ENCODE assay signal across 9 mouse cellular contexts in the genomic region with DNA sequence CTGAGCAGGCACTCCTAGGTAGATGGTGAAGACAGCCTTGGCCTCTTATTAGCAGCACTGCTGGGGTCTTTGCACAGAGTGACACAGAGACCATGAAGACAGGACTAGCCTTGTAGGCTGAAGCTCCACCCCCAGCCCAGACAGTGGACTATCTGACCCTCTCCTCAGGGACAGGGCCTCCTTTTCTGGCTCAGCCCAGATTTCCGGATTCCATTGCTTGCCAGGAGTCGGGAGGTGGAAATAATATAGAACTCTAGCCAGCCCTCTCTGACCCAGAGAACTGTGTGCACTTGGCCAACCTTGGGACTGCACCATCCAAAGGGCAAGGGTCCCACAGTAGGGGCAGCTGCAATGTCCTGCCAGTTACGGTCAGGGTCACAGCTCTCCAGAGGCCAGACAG. TPM values are rescaled to one million over a fixed set of nuclear protein-coding genes. Genes with fewer than 3 reads are reported as not detected.
DNase-seq lines count a peak whose midpoint lies in the region; ATAC-seq and TF ChIP-seq lines count a peak whose summit lies in the region.
"Had no signal": no experiment of that assay in that cellular context is flagged by ENCODE, and none has a peak within 500 bp of the region (broad histone marks: within the 10 kb centered on the region; RNA-seq: fewer than 3 reads in every experiment).

No protein-coding gene starts in this region.

- no peak overlapping the region for H3K4me3 ChIP-seq in left cerebral cortex, adult 2 months

- intact Hi-C loops in left cerebral cortex, adult 2 months (cut with DNase I) = no loop called here

- TF ChIP-seq CTCF in left cerebral cortex, adult 2 months (IDR thresholded peaks at IDR 0.05) = no peak

- no peak for DNase-seq in left cerebral cortex, adult 2 months (ENCODE audit: extremely low spot score in 1 of 2, low spot score in 2 of 2)
- DNase-seq in left cerebral cortex, adult 11 months (ENCODE audit: low spot score) = no peak
- peak; percentile 62 for DNase-seq in gastrocnemius, postnatal 25 days
- DNase-seq in kidney, adult 9 months = peak; percentile 88
- DNase-seq in lung, postnatal 4 days = peak; percentile 67 to 83
- no peak for DNase-seq in right cerebral cortex, adult 2 months (ENCODE audit: low spot score in 2 of 2)
- no peak for DNase-seq in left cerebral cortex, adult 18-20 months (ENCODE audit: low spot score in 2 of 2)

- no peak for ATAC-seq in activated CD4-positive, CD25-positive, alpha-beta regulatory T cell, adult 4 months

- peak overlapping the region; percentile 71 for H3K27ac ChIP-seq in left cerebral cortex, adult 2 months

RNA-seq across cellular contexts. Expression of gene Cd81, which starts 10.4 kb away (rescaled TPM):
- total RNA-seq in left cerebral cortex, adult 2 months (2021) = 100 to 1,000 TPM; 380 to 388 TPM
- total RNA-seq in gastrocnemius, postnatal 25 days (2021) = 100 to 1,000 TPM; 118 to 130 TPM
- polyA plus RNA-seq in activated CD4-positive, CD25-positive, alpha-beta regulatory T cell, adult 4 months (2017; shearing (Covaris generic)) = 100 to 1,000 TPM; 155 to 235 TPM
- 100 to 1,000 TPM; 388 to 392 TPM for total RNA-seq in left cerebral cortex, adult 18-20 months (2021)

RNA-seq across cellular contexts. Expression of gene Tssc4, which starts 27.0 kb away (rescaled TPM):
- total RNA-seq in left cerebral cortex, adult 2 months (2021) = 10 to 100 TPM; 38.0 to 41.5 TPM
- total RNA-seq in gastrocnemius, postnatal 25 days (2021) = 1 to 10 TPM; 7.4 to 8.6 TPM
- polyA plus RNA-seq in activated CD4-positive, CD25-positive, alpha-beta regulatory T cell, adult 4 months (2017; shearing (Covaris generic)) = 10 to 100 TPM; 22.8 to 50.7 TPM
- total RNA-seq in left cerebral cortex, adult 18-20 months (2021) = 10 to 100 TPM; 37.8 to 39.6 TPM

RNA-seq across cellular contexts. Expression of gene Tspan32, which starts 37.2 kb away (rescaled TPM):
- total RNA-seq in left cerebral cortex, adult 2 months (2021) = under 1 TPM in 1 of 2 experiments, not detected in 1; 0.07 TPM
- total RNA-seq in gastrocnemius, postnatal 25 days (2021) = under 1 TPM; 0.23 to 0.27 TPM
- polyA plus RNA-seq in activated CD4-positive, CD25-positive, alpha-beta regulatory T cell, adult 4 months (2017; shearing (Covaris generic)) = 100 to 1,000 TPM; 419 to 490 TPM
- total RNA-seq in left cerebral cortex, adult 18-20 months (2021) = under 1 TPM in 1 of 2 experiments, not detected in 1; 0.44 TPM

RNA-seq across cellular contexts. Expression of gene Trpm5, which starts 52.4 kb away (rescaled TPM):
- total RNA-seq in left cerebral cortex, adult 2 months (2021) = not detected
- under 1 TPM in 1 of 2 experiments, not detected in 1; 0.13 TPM for total RNA-seq in gastrocnemius, postnatal 25 days (2021)
- polyA plus RNA-seq in activated CD4-positive, CD25-positive, alpha-beta regulatory T cell, adult 4 months (2017; shearing (Covaris generic)) = not detected
- total RNA-seq in left cerebral cortex, adult 18-20 months (2021) = not detected
- total RNA-seq: left cerebral cortex, postnatal 36 days had no signal

Comparison
In these comparisons a context has a peak if more than half of its experiments do, and no peak if none do; other contexts are left out.
1. DNase-seq: peak in gastrocnemius, postnatal 25 days (single experiment), kidney, adult 9 months (single experiment) and lung, postnatal 4 days (2 of 2); none in left cerebral cortex, adult 2 months (0 of 2), left cerebral cortex, adult 11 months (single experiment), right cerebral cortex, adult 2 months (0 of 2) and left cerebral cortex, adult 18-20 months (0 of 2).
2. RNA of gene Tssc4, which starts 27.0 kb away (total RNA-seq): 38.0 to 41.5 TPM in left cerebral cortex, adult 2 months and 37.8 to 39.6 TPM in left cerebral cortex, adult 18-20 months; 7.4 to 8.6 TPM in gastrocnemius, postnatal 25 days; every median in the first group is over 4 times any median in the second.